ENCODE assay signal across 12 mouse cellular contexts in genomic region chr11:54626905-54627304, GRCm38 (mm10).
"Had no signal": no experiment of that assay in that cellular context is flagged by ENCODE, and none has a peak within 500 bp of the region (broad histone marks: within the 10 kb centered on the region; RNA-seq: fewer than 3 reads in every experiment).

No protein-coding gene starts in this region.

- H3K9me3 ChIP-seq: kidney, embryonic 15.5 days; limb, embryonic 13.5 days; liver, embryonic 12.5 days; lung, embryonic 15.5 days; midbrain, embryonic 13.5 days; neural tube, embryonic 12.5 days had no signal

- H3K36me3 ChIP-seq: lung, embryonic 15.5 days had no signal

- H3K27me3 ChIP-seq: kidney, embryonic 15.5 days; limb, embryonic 13.5 days; liver, embryonic 12.5 days; lung, embryonic 15.5 days; midbrain, embryonic 13.5 days; neural tube, embryonic 12.5 days had no signal

- H3K27ac ChIP-seq: kidney, embryonic 15.5 days; limb, embryonic 13.5 days; liver, embryonic 12.5 days; lung, embryonic 15.5 days; midbrain, embryonic 13.5 days; neural tube, embryonic 12.5 days had no signal

- H3K4me1 ChIP-seq: kidney, embryonic 15.5 days; limb, embryonic 13.5 days; liver, embryonic 12.5 days; lung, embryonic 15.5 days; midbrain, embryonic 13.5 days; neural tube, embryonic 12.5 days had no signal

- DNase-seq: kidney, postnatal 14 days; left cerebral cortex, postnatal 4 days; lung, postnatal 14 days; thymus, adult 2 months; thymus, postnatal 36 days had no signal

- H3K9ac ChIP-seq: kidney, embryonic 15.5 days; limb, embryonic 13.5 days; liver, embryonic 12.5 days; lung, embryonic 15.5 days; midbrain, embryonic 13.5 days; neural tube, embryonic 12.5 days had no signal

- H3K4me2 ChIP-seq: kidney, embryonic 15.5 days; limb, embryonic 13.5 days; liver, embryonic 12.5 days; lung, embryonic 15.5 days; midbrain, embryonic 13.5 days; neural tube, embryonic 12.5 days had no signal

- ATAC-seq: liver, embryonic 12.5 days; midbrain, embryonic 13.5 days had no signal

- H3K4me3 ChIP-seq: kidney, embryonic 15.5 days; limb, embryonic 13.5 days; liver, embryonic 12.5 days; lung, embryonic 15.5 days; midbrain, embryonic 13.5 days; myocyte; neural tube, embryonic 12.5 days had no signal
